Mouse (Mus musculus) ES-E14 (cell line): ENCODE measurements at regions not wholly inside any gene's neighbourhood (a gene's known extent, or its start where the extent isn't known, plus 50 kb on each side); places are given as distances from the start of the nearest gene placed in this dataset.

Experiments used
- CHD2 ChIP-seq: IDR thresholded peaks from 2 replicates; pipeline ENCODE4 v1.6.1; 2014; ENCODE audit warnings: mild to moderate bottlenecking, low read depth, low read length, inconsistent platforms
- HCFC1 ChIP-seq: IDR thresholded peaks from 2 replicates; pipeline ENCODE4 v1.6.1; 2012; ENCODE audit warnings: low read length, inconsistent platforms, borderline replicate concordance; ENCODE audit not compliant: insufficient read depth
- ZC3H11A ChIP-seq: IDR thresholded peaks from 2 replicates; pipeline ENCODE4 v1.6.1; 2012; ENCODE audit warnings: low read depth, mild to moderate bottlenecking, inconsistent platforms, low read length, borderline replicate concordance

DNA sequence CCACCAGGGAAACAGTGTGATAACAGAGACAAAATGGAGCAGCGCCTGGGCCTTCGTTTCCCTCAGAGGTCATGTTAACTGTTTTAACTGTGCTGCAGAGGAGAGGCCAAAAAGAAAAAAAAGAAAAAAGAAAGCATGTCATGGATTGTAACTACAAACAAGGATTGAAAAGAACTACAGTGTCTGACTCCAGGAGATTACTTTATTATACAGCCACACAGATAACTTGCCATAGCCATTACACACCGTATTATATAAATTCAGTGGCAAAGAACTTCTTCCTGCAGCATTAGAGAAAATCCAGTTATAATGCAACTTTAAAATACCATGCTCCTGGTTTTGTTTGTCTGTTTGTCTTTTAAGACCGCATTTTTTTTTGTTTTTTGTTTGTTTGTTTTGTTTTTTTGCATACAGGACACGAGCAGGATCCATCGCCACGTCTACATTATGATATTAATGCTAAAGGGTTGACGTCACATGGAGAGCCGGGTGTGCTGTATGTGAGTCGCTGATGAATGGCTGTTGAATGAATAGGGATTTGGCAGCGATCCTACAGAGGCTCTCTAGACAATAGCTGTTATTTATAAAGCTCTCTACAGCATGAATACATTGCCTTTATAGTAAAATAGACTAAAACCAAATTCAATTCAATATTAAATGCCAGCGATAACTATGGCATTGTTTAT, 126.4 kb upstream of the Ift57 start:
- no peak for TF ChIP-seq HCFC1
- TF ChIP-seq ZC3H11A, result no peak
- no peak for TF ChIP-seq CHD2
